Mouse (Mus musculus) olfactory bulb, adult 2 months (tissue): ENCODE measurements at regions not wholly inside any gene's neighbourhood (a gene's known extent, or its start where the extent isn't known, plus 50 kb on each side); places are given as distances from the start of the nearest gene placed in this dataset.

Source experiments
- H3K27ac ChIP-seq: fragments of 200-500 bp; 2 replicates; pipeline ENCODE4 v1.5.1; 2012; ENCODE audit warnings: low read depth, low read length; ENCODE audit not compliant: insufficient read depth
- H3K4me1 ChIP-seq: fragments of 200-500 bp; 2 replicates; pipeline ENCODE4 v1.6.1; 2012; ENCODE audit warnings: low read length; ENCODE audit not compliant: control insufficient read depth, insufficient read depth
- H3K4me3 ChIP-seq: fragments of 200-500 bp; 2 replicates; pipeline ENCODE4 v1.5.1; 2012; ENCODE audit warnings: mild to moderate bottlenecking, low read depth, low read length, moderate library complexity; ENCODE audit not compliant: insufficient read depth
- CTCF ChIP-seq: fragments of 200-500 bp; IDR thresholded peaks from 2 replicates; pipeline ENCODE4 v1.5.1; 2012; ENCODE audit warnings: low read depth, mild to moderate bottlenecking, low read length, moderate library complexity; ENCODE audit not compliant: insufficient read depth
- POLR2A ChIP-seq: fragments of 200-500 bp; IDR thresholded peaks from 2 replicates; pipeline ENCODE4 v1.6.1; 2012; ENCODE audit warnings: mild to moderate bottlenecking, low read depth, low read length, moderate library complexity; ENCODE audit not compliant: insufficient read depth
- WGBS: fragments of 180-500 bp; shearing (Covaris S2); methylation state at CpG from one replicate; pipeline ENCODE4 v1.1.7; 2018; 5-methylcytosine and 5-hydroxymethylcytosine counted together

DNA sequence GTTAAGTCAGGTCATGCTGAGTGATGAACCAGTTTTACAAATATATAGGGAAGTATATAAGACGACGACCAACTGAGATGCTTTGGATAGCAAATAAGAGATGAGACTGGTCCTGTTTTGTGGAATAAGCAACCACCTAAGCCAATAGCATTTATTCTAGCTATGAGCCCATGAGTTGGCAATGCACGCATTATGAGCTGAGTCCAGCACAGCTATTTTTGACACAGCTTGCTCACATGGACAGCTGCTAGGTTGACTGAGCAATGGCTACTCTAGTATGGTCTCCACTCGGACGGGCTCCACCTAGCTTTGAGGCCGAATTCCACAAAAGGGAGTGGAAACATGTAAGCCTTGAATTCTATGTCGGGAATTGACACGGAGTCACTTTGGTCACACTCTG, 146.1 kb upstream of the Dyrk2 start:
- TF ChIP-seq POLR2A (no peak), CTCF (no peak)
- no peak overlapping the region for H3K27ac ChIP-seq
- 91% methylated on average over 8 of the region's 8 CpGs for WGBS

GRCm38 (mm10) chr10:119015311-119016055, 145.5 kb upstream of the Dyrk2 start:
- Histone ChIP-seq H3K4me3 (no peak overlapping the region), H3K27ac (no peak overlapping the region), H3K4me1 (peaks cover 3% of the 10 kb centered on the region)
- TF ChIP-seq CTCF = no peak
- no peak for TF ChIP-seq POLR2A
- WGBS = 74% methylated on average over 16 of the region's 16 CpGs

More for the DNA sequence above, 146.1 kb upstream of the Dyrk2 start:
- H3K4me1 ChIP-seq = peaks cover 3% of the 10 kb centered on the region; the same call in 1 of the 2 replicates
- no peak overlapping the region for H3K4me3 ChIP-seq

DNA sequence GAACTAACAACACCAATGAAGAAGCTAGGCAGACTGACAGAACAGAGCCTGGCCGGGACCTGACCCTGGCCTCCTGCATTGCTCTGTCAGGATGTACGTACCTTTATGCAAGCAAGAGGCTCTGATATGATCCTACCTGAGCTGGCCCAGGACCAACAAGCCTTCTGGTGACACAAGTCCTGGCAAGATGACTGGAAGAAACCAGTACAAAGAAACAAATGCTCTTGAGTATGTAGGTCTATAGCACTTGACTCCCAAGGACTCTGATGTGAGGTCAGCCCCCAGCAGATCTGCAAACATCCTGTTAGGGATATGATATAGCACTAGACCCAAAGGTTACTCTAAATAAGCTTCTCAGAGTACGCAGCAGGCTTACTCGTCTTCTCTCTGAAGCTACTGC, 144.7 kb upstream of the Dyrk2 start:
- Histone ChIP-seq H3K4me3 (no peak overlapping the region), H3K27ac (no peak overlapping the region), H3K4me1 (peaks cover 3% of the 10 kb centered on the region)
- 90% methylated on average over 4 of the region's 4 CpGs for WGBS
- TF ChIP-seq CTCF = no peak
- TF ChIP-seq POLR2A = no peak

DNA sequence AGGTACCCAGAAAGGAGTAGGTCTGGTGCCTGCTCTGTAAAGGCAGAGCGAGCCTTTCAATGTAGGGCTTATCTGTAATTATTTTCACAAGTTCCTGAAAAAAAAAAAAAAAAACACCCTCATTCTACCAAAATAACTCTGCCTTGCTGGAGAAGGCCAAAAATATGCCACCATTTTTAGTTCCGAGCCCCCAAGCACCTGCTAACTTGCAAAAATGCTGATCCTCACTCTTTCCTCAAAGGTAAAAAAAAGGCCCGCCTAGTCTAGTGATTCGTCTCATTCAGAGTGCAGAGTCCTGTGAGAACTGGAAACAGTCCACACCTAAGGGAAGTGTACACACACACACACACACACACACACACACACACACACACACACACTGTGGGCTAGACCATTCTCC, 143.7 kb upstream of the Dyrk2 start:
- no peak overlapping the region for H3K27ac ChIP-seq
- TF ChIP-seq POLR2A (no peak), CTCF (no peak)
- H3K4me3 ChIP-seq = no peak overlapping the region
- WGBS = 50% methylated on average over 4 of the region's 4 CpGs
- peaks cover 3% of the 10 kb centered on the region for H3K4me1 ChIP-seq

DNA sequence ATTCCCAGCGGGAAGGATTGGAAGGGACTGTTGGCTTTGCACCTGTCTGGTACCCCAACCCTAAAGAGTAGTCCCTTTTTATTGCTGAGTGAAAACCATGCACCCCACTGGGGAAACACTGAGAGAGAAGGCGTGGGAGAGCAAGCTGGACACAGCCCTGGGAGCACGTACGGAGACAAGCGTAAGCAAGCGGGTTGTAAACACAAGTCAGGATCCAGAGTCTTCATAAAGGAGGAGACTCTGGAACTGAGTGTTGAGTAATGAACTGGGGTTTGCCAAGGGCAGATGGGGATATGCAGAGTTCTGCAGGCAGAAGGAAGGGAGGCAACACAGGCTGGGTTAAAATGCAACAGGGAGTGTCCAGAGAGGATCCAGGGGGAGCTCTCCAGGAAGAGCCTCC, 141.5 kb upstream of the Dyrk2 start:
- WGBS = 86% methylated on average over 6 of the region's 6 CpGs

GRCm38 (mm10) chr10:119010884-119011283, 140.9 kb upstream of the Dyrk2 start:
- TF ChIP-seq CTCF (no peak), POLR2A (no peak)
- H3K4me3 ChIP-seq = no peak overlapping the region
- H3K27ac ChIP-seq = no peak overlapping the region
- 68% methylated on average over 7 of the region's 7 CpGs for WGBS
- peaks cover 3% of the 10 kb centered on the region for H3K4me1 ChIP-seq

More for the DNA sequence above, 141.5 kb upstream of the Dyrk2 start:
- H3K4me3 ChIP-seq = no peak overlapping the region
- H3K27ac ChIP-seq = no peak overlapping the region
- peaks cover 3% of the 10 kb centered on the region for H3K4me1 ChIP-seq
- no peak for TF ChIP-seq CTCF
- TF ChIP-seq POLR2A = no peak

GRCm38 (mm10) chr10:119006866-119007575, 137.0 kb upstream of the Dyrk2 start:
- 75% methylated on average over 19 of the region's 19 CpGs for WGBS
- TF ChIP-seq POLR2A = no peak
- no peak for TF ChIP-seq CTCF

DNA sequence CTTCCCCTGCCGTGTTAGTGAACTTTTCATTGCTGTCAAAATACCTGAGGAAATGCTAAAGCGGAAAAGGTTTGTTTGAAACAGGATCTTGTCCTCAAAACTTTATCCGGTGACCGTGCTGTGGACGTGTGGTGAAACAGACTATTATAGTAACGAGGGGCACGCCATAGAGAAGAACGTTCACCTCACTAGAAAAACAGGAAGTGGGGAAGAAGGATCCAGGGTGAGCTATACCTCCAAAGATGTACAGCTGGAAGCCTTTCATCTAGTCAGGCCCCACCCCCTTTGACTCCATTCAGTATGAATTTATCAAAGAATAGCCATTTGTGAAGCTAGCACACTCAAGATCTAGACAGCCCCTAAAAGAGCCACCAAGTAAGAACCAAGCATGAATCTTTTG, 135.5 kb upstream of the Dyrk2 start:
- Histone ChIP-seq H3K27ac (no peak overlapping the region), H3K4me3 (no peak overlapping the region), H3K4me1 (0 out of 2 replicates have a peak, but pooled peaks cover 4% of the 10 kb centered on the region)
- TF ChIP-seq CTCF (no peak), POLR2A (no peak)
- WGBS = 97% methylated on average over 8 of the region's 8 CpGs

More at GRCm38 (mm10) chr10:119006866-119007575, 137.0 kb upstream of the Dyrk2 start:
- Histone ChIP-seq H3K4me3 (no peak overlapping the region), H3K4me1 (no peaks in the 10 kb centered on the region; the same call in 1 of the 2 replicates), H3K27ac (no peak overlapping the region)

GRCm38 (mm10) chr10:119004426-119004825, 134.4 kb upstream of the Dyrk2 start:
- TF ChIP-seq POLR2A (no peak), CTCF (no peak)
- Histone ChIP-seq H3K4me3 (no peak overlapping the region), H3K27ac (no peak overlapping the region), H3K4me1 (0 out of 2 replicates have a peak, but pooled peaks cover 4% of the 10 kb centered on the region)
- WGBS = 96% methylated on average over 11 of the region's 11 CpGs
